Mouse (Mus musculus) forebrain, embryonic 13.5 days (tissue): Measurements from ENCODE around the gene Retreg1. TPM values are rescaled to one million over a fixed set of nuclear protein-coding genes. Genes with fewer than 3 reads are reported as not detected.

Experiments used
- ATAC-seq: fragments of 200-750 bp; cut with Nextera tagmentation; 2 replicates; pipeline ENCODE4 v1.8.0; 2017
- H3K27ac ChIP-seq: fragments of 300-500 bp; sonication (generic); 2 replicates; pipeline ENCODE4 v1.5.1; 2015; ENCODE audit warnings: inconsistent platforms, mild to moderate bottlenecking, moderate library complexity
- H3K27me3 ChIP-seq: fragments of 300-500 bp; sonication (generic); 2 replicates; pipeline ENCODE4 v1.6.1; 2015; ENCODE audit warnings: mild to moderate bottlenecking, inconsistent platforms
- H3K36me3 ChIP-seq: fragments of 300-500 bp; sonication (generic); 2 replicates; pipeline ENCODE4 v1.6.1; 2015; ENCODE audit warnings: mild to moderate bottlenecking, inconsistent platforms; ENCODE audit not compliant: poor library complexity, severe bottlenecking
- H3K4me1 ChIP-seq: fragments of 300-500 bp; sonication (generic); 2 replicates; pipeline ENCODE4 v1.6.1; 2015; ENCODE audit warnings: inconsistent platforms
- H3K4me2 ChIP-seq: fragments of 300-500 bp; sonication (generic); 2 replicates; pipeline ENCODE4 v1.6.1; 2015; ENCODE audit warnings: inconsistent platforms, mild to moderate bottlenecking, moderate library complexity
- H3K4me3 ChIP-seq: fragments of 300-500 bp; sonication (generic); 2 replicates; pipeline ENCODE4 v1.5.1; 2015; ENCODE audit warnings: mild to moderate bottlenecking, inconsistent platforms
- H3K9ac ChIP-seq: fragments of 300-500 bp; sonication (generic); 2 replicates; pipeline ENCODE4 v1.6.1; 2015; ENCODE audit warnings: mild to moderate bottlenecking, inconsistent platforms
- H3K9me3 ChIP-seq: fragments of 300-500 bp; sonication (generic); replicated peaks from 2 replicates; pipeline ENCODE4 v1.6.1; 2016; ENCODE audit warnings: inconsistent platforms
- WGBS: fragments of 180-500 bp; shearing (Covaris S2); methylation state at CpG from one replicate; pipeline ENCODE4 v1.1.7; 2015; 5-methylcytosine and 5-hydroxymethylcytosine counted together
- polyA plus RNA-seq: library from polyadenylated mRNA; unstranded; fragments of >200 nt; fragmentation: Nextera tagmentation; extraction: Ambion mirVana; gene quantifications from 2 replicates; pipeline ENCODE4 v1.2.1, GENCODE M21; 2015

Gene Retreg1
- polyA plus RNA-seq, 1 experiment from 2014 or later = 3.5 TPM

GRCm38 (mm10) chr15:25834920-25835674 is 7.9 kb upstream of the Retreg1 start:
- ATAC-seq = no peak
- Histone ChIP-seq H3K9me3 (no peaks in the 10 kb centered on the region), H3K4me3 (no peak overlapping the region), H3K27me3 (no peaks in the 10 kb centered on the region), H3K9ac (no peak overlapping the region), H3K27ac (no peak overlapping the region), H3K4me2 (no peak overlapping the region), H3K36me3 (no peaks in the 10 kb centered on the region), H3K4me1 (no peaks in the 10 kb centered on the region)
- WGBS = 91% methylated on average over 17 of the region's 17 CpGs

DNA sequence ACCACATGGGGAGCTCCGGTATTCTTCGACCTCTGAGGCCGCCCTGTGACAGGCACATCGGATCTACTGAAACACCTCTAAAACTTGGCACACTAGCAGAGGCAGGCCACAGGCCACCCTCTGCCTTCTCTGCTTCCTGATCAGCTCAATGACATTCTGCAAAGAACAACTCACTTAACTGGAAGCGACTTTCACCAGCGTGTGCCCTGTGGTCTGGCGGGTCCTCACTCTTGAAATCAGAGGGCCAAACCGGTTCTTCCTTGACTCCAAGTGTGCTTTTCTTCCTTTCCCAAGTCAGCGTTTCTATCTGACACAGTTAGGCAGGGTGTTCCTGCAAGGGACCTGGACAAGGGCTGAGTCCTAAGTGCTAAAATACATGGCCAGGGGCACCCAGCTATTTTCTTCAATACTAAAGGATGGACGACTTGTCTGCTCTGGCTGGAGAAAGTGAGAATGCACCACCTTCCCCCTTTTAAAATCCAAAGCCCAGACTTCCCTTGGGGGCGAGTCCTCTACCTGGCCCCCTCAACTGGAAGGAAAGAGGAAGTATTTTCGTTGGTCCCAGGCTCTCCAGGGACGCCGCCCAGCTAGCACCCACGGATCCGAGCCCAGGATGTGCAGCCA is 406 bp upstream of the Retreg1 start:
- peak; percentile 9; the same call in 1 of the 2 replicates for ATAC-seq
- H3K36me3 ChIP-seq = no peaks in the 10 kb centered on the region
- H3K4me2 ChIP-seq = peak overlapping the region; percentile 92
- peak overlapping the region; percentile 69 for H3K4me3 ChIP-seq
- no peak overlapping the region for H3K27ac ChIP-seq
- H3K9ac ChIP-seq = peak overlapping the region; percentile 84
- H3K27me3 ChIP-seq = peaks cover 22% of the 10 kb centered on the region
- peaks cover 15% of the 10 kb centered on the region for H3K4me1 ChIP-seq
- WGBS = 11% methylated on average over 16 of the region's 16 CpGs
- H3K9me3 ChIP-seq = no peaks in the 10 kb centered on the region

DNA sequence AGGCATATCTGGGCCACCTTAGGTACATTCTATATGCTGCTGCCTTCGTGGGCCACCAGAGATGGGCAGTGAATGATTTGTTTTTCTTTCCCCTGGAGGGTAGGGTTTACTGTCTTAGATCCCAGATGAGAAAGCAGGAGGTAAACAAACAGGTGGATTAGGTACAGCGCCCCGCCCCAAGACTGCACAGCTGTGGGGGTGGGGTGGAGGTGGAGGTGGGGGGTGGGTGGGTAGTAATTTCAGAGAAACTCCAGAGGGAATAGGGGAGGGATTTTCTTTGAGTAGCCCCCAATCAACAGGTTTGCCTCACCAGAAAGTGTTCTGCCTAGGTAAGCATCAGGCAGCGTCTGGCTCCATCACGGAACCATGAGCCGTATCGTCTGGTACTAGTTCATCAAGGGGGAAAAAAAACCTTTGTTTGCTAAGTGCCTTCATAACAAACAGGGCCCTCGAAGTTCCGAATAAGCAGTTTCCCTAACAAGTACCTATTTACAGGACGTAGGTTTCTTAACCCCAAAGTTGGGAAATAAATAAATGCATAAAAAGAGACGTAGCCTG is 1.1 kb downstream of the Retreg1 start:
- H3K36me3 ChIP-seq = no peaks in the 10 kb centered on the region
- H3K4me3 ChIP-seq = peak overlapping the region; percentile 69
- H3K4me2 ChIP-seq = peak overlapping the region; percentile 92
- H3K9ac ChIP-seq = peak overlapping the region; percentile 84
- peaks cover 15% of the 10 kb centered on the region for H3K4me1 ChIP-seq
- peaks cover 22% of the 10 kb centered on the region for H3K27me3 ChIP-seq
- ATAC-seq = no peak
- no peak overlapping the region for H3K27ac ChIP-seq
- WGBS = 13% methylated on average over 11 of the region's 11 CpGs
- no peaks in the 10 kb centered on the region for H3K9me3 ChIP-seq

GRCm38 (mm10) chr15:25844771-25845170 is 1.8 kb downstream of the Retreg1 start:
- Histone ChIP-seq H3K27me3 (peaks cover 22% of the 10 kb centered on the region), H3K4me1 (peaks cover 15% of the 10 kb centered on the region), H3K9ac (no peak overlapping the region), H3K27ac (no peak overlapping the region), H3K36me3 (no peaks in the 10 kb centered on the region), H3K9me3 (no peaks in the 10 kb centered on the region), H3K4me2 (0 out of 2 replicates have a peak overlapping the region, but pooled peaks have one; percentile 92), H3K4me3 (no peak overlapping the region)
- no peak for ATAC-seq
- WGBS = 66% methylated on average over 4 of the region's 4 CpGs

DNA sequence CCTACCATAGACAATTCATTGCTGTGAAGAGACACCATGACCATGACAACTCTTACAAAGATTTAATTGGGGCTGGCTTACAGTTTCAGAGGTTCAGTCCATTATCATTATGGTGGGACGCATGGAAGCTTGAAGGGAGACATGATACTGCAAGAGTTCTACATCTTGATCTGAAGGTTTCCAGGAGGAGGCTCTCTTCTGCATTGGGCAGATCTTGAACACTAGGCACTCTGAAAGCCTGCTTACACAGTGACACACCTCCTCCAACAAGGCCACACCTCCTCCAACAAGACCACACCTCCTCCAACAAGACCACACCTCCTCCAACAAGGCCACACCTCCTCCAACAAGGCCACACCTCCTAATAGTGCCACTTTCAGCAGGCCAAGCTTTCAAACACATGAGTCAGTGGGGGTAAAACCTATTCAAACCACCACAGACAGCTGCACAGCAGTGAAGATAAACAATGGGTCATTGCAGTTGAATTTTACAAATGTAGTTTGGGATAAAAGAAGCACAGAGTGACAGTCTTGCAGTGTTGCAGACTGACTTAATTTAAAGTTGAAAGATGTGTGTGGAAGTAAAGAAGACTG is 4.7 kb downstream of the Retreg1 start:
- H3K27ac ChIP-seq = no peak overlapping the region
- peaks cover 10% of the 10 kb centered on the region for H3K4me1 ChIP-seq
- ATAC-seq = no peak
- no peak overlapping the region for H3K4me3 ChIP-seq
- H3K9me3 ChIP-seq = no peaks in the 10 kb centered on the region
- peaks cover 8% of the 10 kb centered on the region for H3K27me3 ChIP-seq
- no peak overlapping the region for H3K9ac ChIP-seq
- no peaks in the 10 kb centered on the region for H3K36me3 ChIP-seq
- no peak overlapping the region for H3K4me2 ChIP-seq
- 91% methylated on average over 1 of the region's 1 CpGs for WGBS

DNA sequence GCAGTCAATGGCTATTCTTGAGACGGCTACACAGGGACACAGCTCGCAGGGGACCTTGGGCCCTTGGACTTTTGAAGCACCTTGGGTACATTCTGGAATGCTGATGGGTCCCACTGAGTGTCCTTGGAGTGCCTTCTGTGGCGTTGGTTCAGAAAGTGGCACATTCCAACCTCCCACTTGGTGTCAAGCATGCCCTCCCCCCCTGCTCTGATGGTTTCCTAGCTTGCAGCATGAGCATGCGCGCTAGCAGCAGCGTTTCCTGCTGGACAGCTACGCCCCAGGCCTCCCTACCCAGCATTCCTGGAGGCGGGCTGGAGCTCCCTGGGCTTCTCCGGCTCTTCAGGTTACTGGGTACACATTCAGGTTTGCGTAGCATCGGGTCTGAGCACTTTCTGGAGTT is 7.6 kb downstream of the Retreg1 start:
- Histone ChIP-seq H3K27ac (no peak overlapping the region), H3K9me3 (no peaks in the 10 kb centered on the region), H3K4me2 (no peak overlapping the region), H3K27me3 (no peaks in the 10 kb centered on the region), H3K9ac (no peak overlapping the region), H3K4me1 (no peaks in the 10 kb centered on the region), H3K36me3 (no peaks in the 10 kb centered on the region), H3K4me3 (no peak overlapping the region)
- WGBS = 74% methylated on average over 11 of the region's 11 CpGs
- no peak for ATAC-seq

GRCm38 (mm10) chr15:25854270-25854904 is 11.4 kb downstream of the Retreg1 start:
- no peak overlapping the region for H3K9ac ChIP-seq

DNA sequence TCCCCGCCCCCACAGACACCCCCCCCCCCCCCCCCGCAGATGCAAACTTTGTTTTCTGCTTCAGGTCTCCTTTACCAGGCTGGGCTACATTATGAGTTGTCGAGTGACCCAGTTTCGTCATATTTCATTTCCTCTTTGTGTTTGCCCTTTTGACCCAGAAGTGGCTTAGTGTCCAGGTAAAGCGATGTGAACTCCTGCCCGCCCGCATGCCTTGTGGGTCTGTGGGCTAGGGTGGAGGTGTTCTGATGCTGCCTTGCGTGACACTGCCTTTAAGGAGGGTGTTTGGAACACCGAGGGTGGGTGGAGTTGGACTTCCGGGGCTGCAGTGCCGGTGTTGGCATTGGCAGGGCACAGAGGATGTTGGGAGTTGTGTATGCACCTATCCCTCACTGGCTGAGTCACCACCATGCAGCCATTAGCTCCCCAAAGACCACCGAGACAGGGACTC is 15.7 kb downstream of the Retreg1 start:
- Histone ChIP-seq H3K4me1 (no peaks in the 10 kb centered on the region), H3K36me3 (no peaks in the 10 kb centered on the region), H3K4me3 (no peak overlapping the region), H3K4me2 (no peak overlapping the region), H3K27ac (no peak overlapping the region), H3K9ac (no peak overlapping the region), H3K9me3 (no peaks in the 10 kb centered on the region), H3K27me3 (no peaks in the 10 kb centered on the region)
- ATAC-seq = no peak
- 78% methylated on average over 10 of the region's 12 CpGs for WGBS

More at GRCm38 (mm10) chr15:25854270-25854904, 11.4 kb downstream of the Retreg1 start:
- H3K4me2 ChIP-seq = no peak overlapping the region
- H3K27me3 ChIP-seq = no peaks in the 10 kb centered on the region
- no peaks in the 10 kb centered on the region for H3K4me1 ChIP-seq
- H3K4me3 ChIP-seq = no peak overlapping the region
- H3K27ac ChIP-seq = no peak overlapping the region
- H3K9me3 ChIP-seq = no peaks in the 10 kb centered on the region
- WGBS = 67% methylated on average over 18 of the region's 18 CpGs
- ATAC-seq = no peak
- no peaks in the 10 kb centered on the region for H3K36me3 ChIP-seq

DNA sequence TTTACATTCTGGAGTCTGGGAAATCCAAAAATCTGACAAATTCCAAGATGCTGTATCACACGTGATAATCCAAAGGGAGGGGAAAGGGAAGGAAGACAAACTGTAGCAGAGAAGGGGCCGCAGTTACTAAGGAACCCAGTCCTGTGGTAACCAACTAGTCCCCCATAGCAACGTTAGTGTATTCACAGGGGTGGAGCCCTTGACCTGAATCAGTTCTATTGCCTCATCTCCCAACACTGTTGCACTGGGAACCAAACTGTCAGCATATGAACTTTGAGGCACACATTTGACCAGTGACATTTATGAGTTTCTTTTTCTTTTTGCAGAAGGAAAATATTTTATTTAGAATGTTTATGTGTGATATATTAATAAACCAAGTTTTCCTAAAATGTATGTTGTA is 16.5 kb downstream of the Retreg1 start:
- Histone ChIP-seq H3K9ac (no peak overlapping the region), H3K4me3 (no peak overlapping the region), H3K4me1 (no peaks in the 10 kb centered on the region), H3K27me3 (no peaks in the 10 kb centered on the region), H3K4me2 (no peak overlapping the region), H3K27ac (no peak overlapping the region), H3K9me3 (no peaks in the 10 kb centered on the region), H3K36me3 (no peaks in the 10 kb centered on the region)
- WGBS = 61% methylated on average over 3 of the region's 3 CpGs
- ATAC-seq = no peak

DNA sequence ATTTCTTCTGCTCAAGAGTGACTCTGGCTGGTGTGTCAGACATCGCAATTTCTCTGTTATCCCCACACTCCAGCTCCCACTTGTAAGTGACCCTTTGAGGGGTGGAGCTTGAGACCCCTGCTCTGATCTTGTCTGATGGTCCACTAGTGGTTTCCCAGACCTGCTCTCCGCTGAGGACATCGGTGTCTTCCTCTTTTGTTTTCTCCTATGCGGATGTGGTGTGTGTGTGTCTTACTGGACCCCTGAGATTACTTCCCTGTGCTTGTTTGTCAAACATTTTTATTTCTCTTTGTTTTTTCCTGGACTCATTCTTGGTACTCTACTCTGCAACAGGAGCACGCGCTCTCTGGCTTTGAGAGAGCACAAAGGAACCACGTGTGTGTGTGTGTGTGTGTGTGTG is 18.9 kb downstream of the Retreg1 start:
- Histone ChIP-seq H3K27me3 (no peaks in the 10 kb centered on the region), H3K9me3 (no peaks in the 10 kb centered on the region), H3K27ac (no peak overlapping the region), H3K36me3 (no peaks in the 10 kb centered on the region), H3K4me3 (no peak overlapping the region), H3K4me2 (no peak overlapping the region), H3K9ac (no peak overlapping the region), H3K4me1 (no peaks in the 10 kb centered on the region)
- WGBS = 86% methylated on average over 7 of the region's 7 CpGs
- ATAC-seq = no peak

- no peaks in the 10 kb centered on the region for H3K27me3 ChIP-seq
- WGBS = 88% methylated on average over 3 of the region's 3 CpGs
- H3K4me1 ChIP-seq = no peaks in the 10 kb centered on the region
- no peak overlapping the region for H3K9ac ChIP-seq
- H3K4me2 ChIP-seq = no peak overlapping the region
- no peaks in the 10 kb centered on the region for H3K36me3 ChIP-seq
- no peak for ATAC-seq
- H3K9me3 ChIP-seq = no peaks in the 10 kb centered on the region
- no peak overlapping the region for H3K27ac ChIP-seq
- no peak overlapping the region for H3K4me3 ChIP-seq
Measured at GRCm38 (mm10) chr15:25865605-25866004, 22.6 kb downstream of the Retreg1 start.

GRCm38 (mm10) chr15:25866106-25866505 is 23.1 kb downstream of the Retreg1 start:
- ATAC-seq = no peak
- H3K27me3 ChIP-seq = no peaks in the 10 kb centered on the region
- H3K4me1 ChIP-seq = no peaks in the 10 kb centered on the region
- no peak overlapping the region for H3K9ac ChIP-seq
- WGBS = 90% methylated on average over 6 of the region's 6 CpGs
- H3K4me2 ChIP-seq = no peak overlapping the region
- H3K27ac ChIP-seq = no peak overlapping the region
- no peaks in the 10 kb centered on the region for H3K36me3 ChIP-seq
- no peak overlapping the region for H3K4me3 ChIP-seq
- H3K9me3 ChIP-seq = no peaks in the 10 kb centered on the region
